Mouse (Mus musculus) lung, embryonic 16.5 days (tissue): Measurements from ENCODE around the gene Taf9. TPM values are rescaled to one million over a fixed set of nuclear protein-coding genes. Genes with fewer than 3 reads are reported as not detected.
A peak's percentile ranks its signal among the peaks of the same experiment; 100 is the strongest.

ENCODE experiments used
- ATAC-seq: fragments of 200-750 bp; cut with Nextera tagmentation; 2 replicates; pipeline ENCODE4 v1.8.0; 2017; ENCODE audit warnings: low read depth, mild to moderate bottlenecking, moderate library complexity
- H3K27ac ChIP-seq: fragments of 300-500 bp; sonication (generic); 2 replicates; pipeline ENCODE4 v1.5.1; 2014; ENCODE audit warnings: mild to moderate bottlenecking, control low read depth, low read length
- H3K27me3 ChIP-seq: fragments of 300-500 bp; sonication (generic); 2 replicates; pipeline ENCODE4 v1.6.1; 2014; ENCODE audit warnings: low read depth, low read length, mixed read lengths; ENCODE audit not compliant: control insufficient read depth, insufficient read depth
- H3K36me3 ChIP-seq: fragments of 300-500 bp; sonication (generic); 2 replicates; pipeline ENCODE4 v1.6.1; 2014; ENCODE audit warnings: low read length; ENCODE audit not compliant: control insufficient read depth, insufficient read depth
- H3K4me1 ChIP-seq: fragments of 300-500 bp; sonication (generic); replicated peaks from 2 replicates; pipeline ENCODE4 v1.6.1; 2014; ENCODE audit warnings: low read length, mixed read lengths; ENCODE audit not compliant: control insufficient read depth, insufficient read depth
- H3K4me2 ChIP-seq: fragments of 300-500 bp; sonication (generic); 2 replicates; pipeline ENCODE4 v1.6.1; 2014; ENCODE audit warnings: low read depth, low read length, control low read depth
- H3K4me3 ChIP-seq: fragments of 300-500 bp; sonication (generic); 2 replicates; pipeline ENCODE4 v1.5.1; 2014; ENCODE audit warnings: mild to moderate bottlenecking, low read length, control low read depth
- H3K9ac ChIP-seq: fragments of 300-500 bp; sonication (generic); 2 replicates; pipeline ENCODE4 v1.6.1; 2014; ENCODE audit warnings: low read length, control low read depth
- H3K9me3 ChIP-seq: fragments of 300-500 bp; sonication (generic); 2 replicates; pipeline ENCODE4 v1.6.1; 2016; ENCODE audit warnings: low read length; ENCODE audit not compliant: control insufficient read depth
- WGBS: fragments of 180-500 bp; shearing (Covaris S2); extraction: QIAGEN DNeasy Blood & Tissue Kit; methylation state at CpG from one replicate; pipeline ENCODE4 v1.1.7; 2014; 5-methylcytosine and 5-hydroxymethylcytosine counted together
- polyA plus RNA-seq: library from polyadenylated mRNA; unstranded; fragments of >200 nt; fragmentation: Nextera tagmentation; extraction: Ambion mirVana; gene quantifications from 2 replicates; pipeline ENCODE4 v1.2.1, GENCODE M21; 2015

Taf9 gene
- polyA plus RNA-seq, 1 experiment from 2014 or later: 17.4 TPM

DNA sequence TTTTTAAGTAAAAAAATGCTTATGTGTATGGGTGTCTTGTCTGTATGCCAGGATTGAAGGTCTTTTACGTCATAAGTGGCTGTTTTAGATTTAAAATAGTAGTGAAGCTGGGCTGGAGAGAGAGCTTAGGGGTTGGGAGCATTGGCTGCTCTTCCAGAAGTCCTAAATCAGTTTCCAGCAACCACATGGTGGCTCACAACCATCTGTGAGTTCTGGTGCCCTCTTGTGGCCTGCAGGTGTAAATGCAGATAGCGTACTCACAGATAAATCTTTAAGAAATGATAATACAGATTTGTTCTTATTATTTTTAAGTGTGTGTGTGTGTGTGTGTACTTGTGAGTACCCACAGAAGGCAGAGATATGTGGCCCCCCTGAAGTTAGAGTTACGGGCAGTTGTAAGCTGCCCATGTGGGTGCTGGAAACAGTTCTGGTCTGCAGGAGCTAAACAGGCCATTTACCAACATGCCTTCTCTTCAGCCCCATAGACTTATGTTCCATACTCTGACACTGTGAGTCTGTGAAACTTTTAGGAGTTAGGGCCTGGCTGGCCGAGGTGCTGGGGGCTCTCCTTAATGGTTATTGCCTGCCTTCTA is 8.6 kb downstream of the Taf9 start:
- Histone ChIP-seq H3K4me3 (no peak overlapping the region), H3K27me3 (no peaks in the 10 kb centered on the region), H3K4me2 (no peak overlapping the region), H3K36me3 (peaks cover 2% of the 10 kb centered on the region; the same call in 1 of the 2 replicates), H3K4me1 (no peaks in the 10 kb centered on the region), H3K9me3 (no peaks in the 10 kb centered on the region), H3K27ac (no peak overlapping the region), H3K9ac (no peak overlapping the region)
- WGBS: 44% methylated on average over 4 of the region's 4 CpGs
- no peak for ATAC-seq

DNA sequence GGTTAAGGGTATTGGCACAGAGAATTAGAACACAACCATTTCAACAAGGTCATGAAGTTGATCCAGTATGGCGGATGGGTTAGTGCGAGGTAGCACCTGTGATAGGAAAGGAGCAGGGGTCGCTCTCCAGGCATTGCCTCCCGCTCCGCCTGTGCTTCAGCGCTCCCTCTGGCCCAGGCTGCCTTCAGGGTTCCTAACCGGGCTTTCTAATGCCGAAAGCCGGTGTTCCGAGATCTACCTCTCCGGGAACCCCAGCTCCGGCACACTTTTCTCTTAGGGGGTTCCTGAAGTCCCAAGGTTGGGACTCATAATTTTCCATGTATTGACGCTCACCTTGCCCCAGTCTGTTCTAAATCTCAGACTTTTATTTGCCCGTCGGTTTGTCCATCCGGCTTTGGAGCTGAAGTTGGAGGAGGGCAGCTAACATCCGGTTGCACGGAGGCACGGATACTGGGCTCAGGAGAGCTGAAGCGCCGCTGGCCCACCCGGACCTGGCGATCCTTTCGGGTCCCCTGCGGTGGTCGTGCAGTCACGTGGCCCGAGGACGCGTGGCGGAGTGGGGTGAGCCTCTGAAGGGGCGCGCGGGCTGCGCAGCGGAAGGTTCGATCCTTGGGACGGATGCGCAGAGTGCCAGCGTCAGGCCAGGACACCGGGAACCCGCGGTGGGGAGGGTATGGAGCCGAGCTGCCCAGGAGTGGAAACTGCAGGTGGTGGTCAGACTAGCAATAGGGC is 18.1 kb downstream of the Taf9 start, which contains the start of gene Ccdc125:
Ccdc125 (plus strand) TSS at position 427 of the 732 bp plus-strand sequence.
- WGBS: under 1% methylated on average over 44 of the region's 44 CpGs
- Histone ChIP-seq H3K27me3 (no peaks in the 10 kb centered on the region), H3K9me3 (no peaks in the 10 kb centered on the region; the same call in 1 of the 2 replicates)

DNA sequence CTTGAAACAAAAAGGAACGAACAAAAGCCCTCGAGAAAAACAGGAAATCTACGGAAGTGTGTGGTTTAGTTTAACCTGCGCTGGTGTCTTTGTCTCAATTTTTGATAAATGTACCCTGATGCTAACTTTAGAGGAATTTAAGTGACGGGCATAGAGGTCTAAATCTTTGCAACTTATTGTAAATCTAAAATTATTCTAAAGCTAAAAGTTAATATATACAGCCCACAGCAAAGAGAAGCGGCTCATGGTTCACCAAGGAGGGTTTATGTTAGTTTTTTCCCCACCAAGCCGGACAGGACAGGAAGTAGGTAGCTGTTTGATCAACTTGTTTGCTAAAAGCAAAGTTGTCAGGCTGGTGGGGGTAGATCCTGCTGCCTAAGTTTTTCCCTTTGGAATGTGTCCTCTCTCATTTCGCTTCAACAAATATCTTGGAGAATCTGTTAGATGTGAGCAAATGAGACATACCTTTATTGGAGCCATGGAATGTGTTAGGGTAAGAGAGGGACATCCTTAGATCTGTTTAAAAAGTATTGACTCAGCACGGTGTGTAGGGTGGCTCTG is 18.9 kb downstream of the Taf9 start:
- 0 out of 2 replicates have a peak, but pooled peaks cover 2% of the 10 kb centered on the region for H3K4me1 ChIP-seq
- peak overlapping the region; percentile 85 for H3K9ac ChIP-seq
- WGBS: 19% methylated on average over 9 of the region's 9 CpGs
- H3K27ac ChIP-seq: peak overlapping the region; percentile 88
- H3K27me3 ChIP-seq: no peaks in the 10 kb centered on the region
- peak overlapping the region; percentile 70 for H3K4me3 ChIP-seq
- peak overlapping the region; percentile 82 for H3K4me2 ChIP-seq
- peaks cover 7% of the 10 kb centered on the region for H3K36me3 ChIP-seq
- H3K9me3 ChIP-seq: no peaks in the 10 kb centered on the region; the same call in 1 of the 2 replicates
- ATAC-seq: no peak

More for the DNA sequence above, 18.1 kb downstream of the Taf9 start, which contains the start of gene Ccdc125:
- peak; percentile 82 for ATAC-seq
- Histone ChIP-seq H3K9ac (peak within 1 kb of the TSS; percentile 85), H3K4me3 (peak within 1 kb of the TSS; percentile 70), H3K27ac (peak within 1 kb of the TSS; percentile 88), H3K4me1 (0 out of 2 replicates have a peak, but pooled peaks cover 2% of the 10 kb centered on the region), H3K4me2 (peak within 1 kb of the TSS; percentile 82), H3K36me3 (peaks cover 7% of the 10 kb centered on the region)

DNA sequence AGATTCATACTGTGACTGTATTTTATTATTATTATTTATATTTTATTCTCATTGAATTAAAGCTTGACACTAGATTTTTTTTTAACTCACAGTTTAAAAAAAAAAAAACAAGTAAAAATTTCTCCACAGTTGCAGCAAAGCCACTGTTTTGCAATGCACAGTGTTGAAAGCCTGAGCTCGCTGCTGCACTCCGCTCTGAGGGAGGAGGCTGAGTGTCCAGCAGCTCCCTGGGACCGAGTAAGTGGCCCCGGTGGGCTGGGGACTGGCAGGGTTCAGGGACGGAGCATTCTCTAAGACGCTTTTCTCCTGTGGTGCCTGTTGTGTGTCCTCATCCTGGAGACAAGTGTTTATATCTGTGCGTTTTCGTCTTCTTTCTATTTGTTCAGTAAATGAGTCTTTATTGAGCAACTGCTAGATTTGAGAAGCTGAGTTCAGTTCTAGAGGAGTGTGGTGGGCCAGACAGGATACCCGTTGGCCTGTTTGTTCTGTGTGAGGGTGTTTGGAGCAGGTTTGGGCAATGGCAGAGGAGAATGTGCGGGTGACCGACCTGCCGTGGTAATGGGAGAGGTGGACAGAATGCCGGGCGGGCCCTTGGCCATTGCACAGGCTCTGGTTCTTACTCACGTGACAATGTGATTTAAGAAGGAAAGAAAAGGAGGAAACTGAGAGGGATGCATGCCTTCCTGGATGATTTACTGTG is 24.7 kb downstream of the Taf9 start:
- Histone ChIP-seq H3K9me3 (no peaks in the 10 kb centered on the region; the same call in 1 of the 2 replicates), H3K4me3 (no peak overlapping the region), H3K4me1 (no peaks in the 10 kb centered on the region), H3K27ac (no peak overlapping the region), H3K36me3 (no peaks in the 10 kb centered on the region), H3K4me2 (no peak overlapping the region), H3K27me3 (no peaks in the 10 kb centered on the region), H3K9ac (no peak overlapping the region)
- WGBS: 76% methylated on average over 15 of the region's 15 CpGs
- ATAC-seq: no peak

DNA sequence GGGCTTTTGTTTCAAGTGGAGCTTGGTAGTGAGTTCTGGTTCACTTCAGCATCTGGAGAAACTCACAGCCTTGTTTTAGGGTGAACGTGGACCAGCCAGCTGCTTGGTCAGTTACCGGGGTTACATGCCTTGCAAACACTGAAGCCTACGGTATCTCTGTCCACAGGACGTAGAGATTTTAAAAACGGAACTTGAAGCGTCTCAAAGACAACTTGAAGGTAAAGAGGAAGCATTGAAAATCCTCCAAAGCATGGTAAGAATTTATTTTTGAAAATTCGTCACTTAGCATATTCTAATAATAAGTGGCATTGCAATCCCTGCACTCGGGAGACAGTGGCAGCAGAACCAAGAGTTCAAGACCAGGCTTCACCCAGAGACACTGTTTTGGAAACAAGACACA is 30.2 kb downstream of the Taf9 start:
- H3K27me3 ChIP-seq: no peaks in the 10 kb centered on the region
- ATAC-seq: no peak
- WGBS: 89% methylated on average over 8 of the region's 8 CpGs
- no peak overlapping the region for H3K4me2 ChIP-seq
- no peaks in the 10 kb centered on the region for H3K4me1 ChIP-seq
- H3K9me3 ChIP-seq: no peaks in the 10 kb centered on the region
- no peak overlapping the region for H3K27ac ChIP-seq
- H3K9ac ChIP-seq: no peak overlapping the region
- H3K36me3 ChIP-seq: no peaks in the 10 kb centered on the region
- no peak overlapping the region for H3K4me3 ChIP-seq

DNA sequence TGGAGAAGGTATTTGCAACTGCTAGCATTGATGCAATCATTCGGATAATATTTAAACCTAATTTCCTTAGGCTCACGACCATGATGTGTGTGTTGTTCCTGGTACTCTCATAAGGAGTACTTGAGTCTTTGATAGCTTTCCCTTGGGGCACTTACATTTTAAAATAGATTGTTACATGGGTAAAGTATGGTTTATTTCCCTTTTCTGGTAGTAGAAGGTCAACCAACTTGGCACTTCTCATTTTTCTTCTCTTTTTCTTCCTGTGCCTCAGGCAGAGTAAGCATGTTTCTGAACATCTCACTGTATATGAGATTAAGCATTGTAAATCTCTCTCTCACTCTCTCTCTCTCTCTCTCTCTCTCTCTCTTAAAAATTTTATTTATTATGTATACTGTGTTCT is 31.5 kb downstream of the Taf9 start:
- Histone ChIP-seq H3K27ac (no peak overlapping the region), H3K9ac (no peak overlapping the region), H3K36me3 (no peaks in the 10 kb centered on the region), H3K4me2 (no peak overlapping the region), H3K4me3 (no peak overlapping the region), H3K4me1 (no peaks in the 10 kb centered on the region), H3K27me3 (no peaks in the 10 kb centered on the region), H3K9me3 (no peaks in the 10 kb centered on the region)
- 80% methylated on average over 2 of the region's 2 CpGs for WGBS
- no peak for ATAC-seq

DNA sequence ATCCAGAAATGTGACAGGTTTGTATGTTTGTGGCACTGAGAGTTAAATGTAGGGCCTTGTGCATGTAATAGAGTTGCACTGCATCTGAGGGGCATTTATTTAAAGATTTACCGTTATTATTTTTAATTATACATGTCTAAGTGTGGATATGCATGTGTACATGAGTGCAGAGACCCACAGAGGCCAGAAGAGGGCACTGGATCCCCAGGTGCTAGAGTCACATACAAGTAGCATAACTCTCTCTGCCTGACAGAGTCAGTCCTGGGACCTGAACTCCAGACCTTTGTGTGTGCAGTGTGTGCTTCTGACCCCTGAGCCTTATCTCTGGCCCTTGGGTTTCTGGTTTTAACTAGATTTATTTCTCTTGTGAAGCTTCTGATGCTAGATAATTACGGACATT is 33.0 kb downstream of the Taf9 start:
- 68% methylated on average over 2 of the region's 2 CpGs for WGBS

DNA sequence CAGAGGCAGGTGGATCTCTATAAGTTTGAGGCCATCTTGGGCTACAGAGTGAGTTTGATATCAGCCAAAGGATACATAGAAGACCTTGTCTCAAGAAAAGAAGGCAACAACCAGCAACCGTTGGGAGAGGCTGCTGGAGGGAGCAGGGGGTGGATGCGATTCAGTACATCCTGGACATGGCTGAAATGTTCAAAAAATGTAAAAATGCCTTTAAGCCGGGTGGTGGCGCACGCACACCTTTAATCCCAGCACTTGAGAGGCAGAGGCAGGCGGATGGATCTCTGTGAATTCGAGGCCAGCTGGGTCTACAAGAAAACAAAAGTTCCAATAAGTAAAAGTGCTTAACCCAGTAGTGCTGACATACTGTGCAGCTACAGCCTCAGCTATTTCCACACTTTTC is 36.1 kb downstream of the Taf9 start:
- Histone ChIP-seq H3K27me3 (no peaks in the 10 kb centered on the region), H3K4me1 (no peaks in the 10 kb centered on the region), H3K36me3 (no peaks in the 10 kb centered on the region), H3K4me2 (no peak overlapping the region), H3K9me3 (no peaks in the 10 kb centered on the region), H3K4me3 (no peak overlapping the region), H3K27ac (no peak overlapping the region), H3K9ac (no peak overlapping the region)
- no peak for ATAC-seq
- WGBS: 67% methylated on average over 7 of the region's 7 CpGs

More for the DNA sequence above, 33.0 kb downstream of the Taf9 start:
- ATAC-seq: no peak
- Histone ChIP-seq H3K27ac (no peak overlapping the region), H3K36me3 (no peaks in the 10 kb centered on the region), H3K27me3 (no peaks in the 10 kb centered on the region), H3K4me1 (no peaks in the 10 kb centered on the region), H3K9ac (no peak overlapping the region), H3K4me3 (no peak overlapping the region), H3K4me2 (no peak overlapping the region), H3K9me3 (no peaks in the 10 kb centered on the region)

DNA sequence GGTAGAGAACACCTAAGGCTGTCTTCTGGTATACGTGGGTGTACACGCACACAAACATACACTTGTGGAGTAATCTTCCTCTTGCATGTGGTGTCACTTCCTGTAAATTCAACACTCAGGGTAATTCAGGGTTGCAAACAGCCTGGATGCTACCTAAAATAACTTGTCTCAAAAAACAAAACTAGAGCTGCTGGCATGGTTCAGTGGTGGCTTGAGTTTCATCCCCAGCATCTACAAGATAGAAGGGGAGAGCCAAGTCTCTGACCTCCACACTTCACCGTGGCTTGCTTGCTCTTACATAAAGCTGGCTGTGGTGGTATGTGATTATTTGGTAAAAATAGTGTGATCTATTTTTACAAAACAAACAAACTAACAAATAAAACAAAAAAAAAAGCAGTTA is 46.2 kb downstream of the Taf9 start:
- no peak overlapping the region for H3K4me3 ChIP-seq
- no peak for ATAC-seq
- no peak overlapping the region for H3K27ac ChIP-seq
- H3K36me3 ChIP-seq: peaks cover 39% of the 10 kb centered on the region
- H3K9me3 ChIP-seq: no peaks in the 10 kb centered on the region
- WGBS: 84% methylated on average over 3 of the region's 3 CpGs
- H3K9ac ChIP-seq: no peak overlapping the region
- H3K4me2 ChIP-seq: no peak overlapping the region
- H3K4me1 ChIP-seq: no peaks in the 10 kb centered on the region
- H3K27me3 ChIP-seq: no peaks in the 10 kb centered on the region
